Mouse (Mus musculus): ENCODE measurements around the gene Grk5.

- TF ChIP-seq POLR2A (IDR thresholded peaks at IDR 0.05; ENCODE audit: extremely low read depth, insufficient read depth, low read length): no peak
- TF ChIP-seq CTCF (IDR thresholded peaks at IDR 0.05; ENCODE audit: extremely low read depth, insufficient read depth, low read length): no peak
Observed at GRCm38 (mm10) chr19:60956198-60956750, 66.7 kb downstream of the Grk5 start.

Measured in cortical plate, adult 2 months (tissue).